Mouse (Mus musculus) liver, postnatal 0 days (tissue): ENCODE measurements at regions not wholly inside any gene's neighbourhood (a gene's known extent, or its start where the extent isn't known, plus 50 kb on each side); places are given as distances from the start of the nearest gene placed in this dataset.

ENCODE experiments used
- CTCF ChIP-seq: sonication (generic); IDR thresholded peaks from 2 replicates; pipeline ENCODE4 v1.5.1; 2016; ENCODE audit warnings: antibody characterized with exemption, low read depth
- EP300 ChIP-seq: IDR thresholded peaks from 2 replicates; pipeline ENCODE4 v1.6.1; 2016; ENCODE audit warnings: antibody characterized with exemption, low read depth, mild to moderate bottlenecking

- TF ChIP-seq CTCF (no peak), EP300 (no peak)
Measured at GRCm38 (mm10) chr6:100140581-100141114, 146.6 kb downstream of the Rybp start.
